Mouse (Mus musculus): ENCODE measurements at regions not wholly inside any gene's neighbourhood (a gene's known extent, or its start where the extent isn't known, plus 50 kb on each side); places are given as distances from the start of the nearest gene placed in this dataset.
A peak's percentile ranks its signal among the peaks of the same experiment; 100 is the strongest.

DNA sequence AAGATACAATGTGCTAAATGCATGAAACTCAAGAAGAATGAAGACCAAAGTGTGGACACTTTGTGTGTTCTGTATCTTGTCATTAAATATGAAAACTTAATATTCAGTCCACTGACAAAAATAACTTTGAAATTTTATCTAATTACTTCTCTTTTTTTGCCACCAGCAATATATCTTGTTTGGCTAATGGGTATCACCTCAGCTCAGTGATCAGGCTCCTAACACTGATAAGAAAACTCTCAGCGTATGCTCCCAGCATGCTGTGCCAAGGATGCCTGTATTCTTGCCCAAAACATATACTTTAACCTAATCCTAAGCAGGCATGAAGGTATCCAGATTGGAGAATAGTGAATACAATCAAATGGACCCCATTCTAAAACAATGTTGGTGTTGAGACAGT is 53.3 kb upstream of the Ptpn12 start:
- Histone ChIP-seq H3K4me3 (replicated peaks; ENCODE audit: control insufficient read depth, low read depth, low read length) (no peak overlapping the region), H3K27ac (ENCODE audit: control insufficient read depth, insufficient read depth, low read depth, low read length, poor library complexity) (no peak overlapping the region), H3K4me1 (ENCODE audit: control insufficient read depth, insufficient read depth, low read length) (no peaks in the 10 kb centered on the region; the same call in 1 of the 2 replicates)
- TF ChIP-seq CTCF (IDR thresholded peaks at IDR 0.05; ENCODE audit: control insufficient read depth, insufficient read depth, low read length) (no peak), POLR2A (IDR thresholded peaks at IDR 0.05; ENCODE audit: borderline replicate concordance, control insufficient read depth, low read depth, low read length) (no peak)
- 72% methylated on average over 1 of the region's 1 CpGs for WGBS

DNA sequence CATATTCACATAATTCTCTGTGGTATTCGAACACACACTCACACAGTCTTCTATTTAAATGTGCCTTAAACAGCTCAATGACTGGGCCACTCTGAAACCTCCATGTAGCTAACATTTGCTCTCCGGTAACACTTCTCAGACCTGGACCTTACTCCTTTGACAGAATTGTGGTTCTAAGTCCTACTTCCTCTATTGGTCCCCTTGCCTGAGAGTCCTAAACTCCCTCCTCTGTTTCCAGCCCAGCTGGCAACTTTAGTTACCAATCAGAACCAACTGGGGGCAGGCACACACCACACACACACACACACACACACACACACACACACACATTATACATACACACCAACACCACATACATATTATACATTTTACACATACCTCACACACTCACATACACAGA is 57.7 kb upstream of the Ptpn12 start:
- peaks cover 3% of the 10 kb centered on the region for H3K4me1 ChIP-seq (ENCODE audit: control insufficient read depth, insufficient read depth, low read length)
- WGBS, result 42% methylated on average over 2 of the region's 2 CpGs
- no peak overlapping the region for H3K4me3 ChIP-seq (replicated peaks; ENCODE audit: control insufficient read depth, low read depth, low read length)
- H3K27ac ChIP-seq (ENCODE audit: control insufficient read depth, insufficient read depth, low read depth, low read length, poor library complexity), result no peak overlapping the region
- TF ChIP-seq CTCF (IDR thresholded peaks at IDR 0.05; ENCODE audit: control insufficient read depth, insufficient read depth, low read length) (no peak), POLR2A (IDR thresholded peaks at IDR 0.05; ENCODE audit: borderline replicate concordance, control insufficient read depth, low read depth, low read length) (no peak)

DNA sequence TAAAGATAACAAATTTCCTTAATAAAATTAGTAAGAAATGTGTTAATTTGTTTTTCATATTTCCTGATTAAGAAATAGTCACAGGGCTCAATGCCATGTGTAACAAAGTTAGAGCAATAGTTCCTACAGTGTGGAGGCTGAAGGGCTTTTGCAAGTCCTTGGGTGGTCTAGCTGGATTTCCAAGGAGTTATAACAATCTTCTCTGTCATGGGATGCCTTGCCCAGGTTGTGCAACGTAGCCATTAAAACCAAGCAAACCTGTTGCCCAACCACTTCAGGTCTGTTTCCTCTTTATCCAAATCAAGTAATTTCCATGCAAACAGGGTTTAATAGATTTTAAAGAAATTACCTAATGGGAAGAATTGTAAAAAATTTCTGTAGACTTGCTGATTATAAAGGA is 59.8 kb upstream of the Ptpn12 start:
- Histone ChIP-seq H3K4me3 (replicated peaks; ENCODE audit: control insufficient read depth, low read depth, low read length) (no peak overlapping the region), H3K4me1 (ENCODE audit: control insufficient read depth, insufficient read depth, low read length) (peaks cover 3% of the 10 kb centered on the region), H3K27ac (ENCODE audit: control insufficient read depth, insufficient read depth, low read depth, low read length, poor library complexity) (no peak overlapping the region)
- TF ChIP-seq CTCF (IDR thresholded peaks at IDR 0.05; ENCODE audit: control insufficient read depth, insufficient read depth, low read length) (no peak), POLR2A (IDR thresholded peaks at IDR 0.05; ENCODE audit: borderline replicate concordance, control insufficient read depth, low read depth, low read length) (no peak)
- 42% methylated on average over 1 of the region's 1 CpGs for WGBS

DNA sequence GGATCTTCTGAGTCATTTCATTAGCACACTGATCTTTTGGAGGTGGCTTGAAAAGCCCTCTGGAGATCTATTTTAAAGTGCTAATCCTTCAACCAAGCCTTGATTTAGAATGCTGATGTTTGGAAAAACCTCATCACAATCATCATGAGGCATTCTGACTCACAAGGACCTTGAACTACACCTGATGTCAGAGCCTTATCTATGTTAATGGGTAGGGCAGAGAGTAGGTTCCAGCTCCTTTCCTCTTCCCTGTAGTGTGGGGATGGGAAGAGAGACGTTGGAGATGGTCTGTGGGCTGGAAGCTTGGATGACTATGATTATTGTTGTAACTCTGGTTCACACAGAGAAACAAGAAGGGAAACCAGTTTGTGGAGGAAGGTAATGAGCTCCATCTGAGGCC is 63.0 kb upstream of the Gsap start:
- Histone ChIP-seq H3K4me1 (ENCODE audit: control insufficient read depth, insufficient read depth, low read length) (no peaks in the 10 kb centered on the region; the same call in 1 of the 2 replicates), H3K27ac (ENCODE audit: control insufficient read depth, insufficient read depth, low read depth, low read length, poor library complexity) (no peak overlapping the region), H3K4me3 (replicated peaks; ENCODE audit: control insufficient read depth, low read depth, low read length) (no peak overlapping the region)
- WGBS, result 69% methylated on average over 1 of the region's 1 CpGs
- TF ChIP-seq CTCF (IDR thresholded peaks at IDR 0.05; ENCODE audit: control insufficient read depth, insufficient read depth, low read length), result no peak
- TF ChIP-seq POLR2A (IDR thresholded peaks at IDR 0.05; ENCODE audit: borderline replicate concordance, control insufficient read depth, low read depth, low read length), result no peak

DNA sequence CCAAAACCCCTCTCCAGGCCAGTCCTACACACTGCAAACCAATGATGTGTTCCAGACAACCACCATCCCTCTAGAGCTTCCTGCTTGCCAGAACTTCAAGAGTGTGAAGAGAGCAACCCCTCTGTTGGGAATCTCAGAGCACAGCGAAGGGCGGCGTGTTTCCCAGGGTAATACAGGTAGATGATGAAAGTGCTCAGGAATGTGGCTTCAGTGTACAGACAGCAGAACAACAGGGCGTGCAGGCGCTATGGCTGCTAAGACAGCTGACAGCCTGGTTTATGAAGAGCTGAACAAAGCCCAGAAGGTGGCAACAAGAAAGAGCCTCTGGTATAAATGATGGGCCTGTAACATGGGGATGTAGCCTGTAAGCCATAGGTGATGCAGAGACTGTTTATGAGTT is 61.0 kb upstream of the Gsap start:
- no peak overlapping the region for H3K27ac ChIP-seq (ENCODE audit: control insufficient read depth, insufficient read depth, low read depth, low read length, poor library complexity)
- H3K4me3 ChIP-seq (replicated peaks; ENCODE audit: control insufficient read depth, low read depth, low read length), result no peak overlapping the region
- no peaks in the 10 kb centered on the region for H3K4me1 ChIP-seq (ENCODE audit: control insufficient read depth, insufficient read depth, low read length)
- WGBS, result 90% methylated on average over 5 of the region's 5 CpGs
- TF ChIP-seq POLR2A (IDR thresholded peaks at IDR 0.05; ENCODE audit: borderline replicate concordance, control insufficient read depth, low read depth, low read length), result no peak
- no peak for TF ChIP-seq CTCF (IDR thresholded peaks at IDR 0.05; ENCODE audit: control insufficient read depth, insufficient read depth, low read length)

DNA sequence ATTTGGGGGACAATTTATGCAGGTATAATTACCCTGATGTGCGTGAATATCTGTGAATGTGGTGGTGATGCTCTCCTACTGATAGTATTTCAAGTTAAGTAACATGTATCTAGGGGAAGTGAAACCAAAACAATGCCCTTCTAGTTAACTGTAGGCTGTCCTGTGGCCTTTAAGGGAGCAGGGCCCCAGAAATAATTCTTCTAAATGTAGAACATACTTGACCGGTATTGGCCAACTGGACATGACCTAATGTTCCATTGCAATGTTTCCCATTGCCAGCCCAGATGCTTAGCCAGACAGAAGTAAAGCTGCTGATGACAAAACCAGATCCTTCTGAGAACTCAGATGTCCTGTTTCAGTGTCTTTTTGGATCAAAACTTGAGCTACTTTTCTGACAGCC is 54.9 kb upstream of the Gsap start:
- H3K4me3 ChIP-seq (replicated peaks; ENCODE audit: control insufficient read depth, low read depth, low read length), result no peak overlapping the region
- 37% methylated on average over 2 of the region's 2 CpGs for WGBS
- H3K4me1 ChIP-seq (ENCODE audit: control insufficient read depth, insufficient read depth, low read length), result no peaks in the 10 kb centered on the region; the same call in 1 of the 2 replicates
- TF ChIP-seq POLR2A (IDR thresholded peaks at IDR 0.05; ENCODE audit: borderline replicate concordance, control insufficient read depth, low read depth, low read length) (no peak), CTCF (IDR thresholded peaks at IDR 0.05; ENCODE audit: control insufficient read depth, insufficient read depth, low read length) (no peak)
- H3K27ac ChIP-seq (ENCODE audit: control insufficient read depth, insufficient read depth, low read depth, low read length, poor library complexity), result peak overlapping the region; percentile 27; the same call in 1 of the 2 replicates

DNA sequence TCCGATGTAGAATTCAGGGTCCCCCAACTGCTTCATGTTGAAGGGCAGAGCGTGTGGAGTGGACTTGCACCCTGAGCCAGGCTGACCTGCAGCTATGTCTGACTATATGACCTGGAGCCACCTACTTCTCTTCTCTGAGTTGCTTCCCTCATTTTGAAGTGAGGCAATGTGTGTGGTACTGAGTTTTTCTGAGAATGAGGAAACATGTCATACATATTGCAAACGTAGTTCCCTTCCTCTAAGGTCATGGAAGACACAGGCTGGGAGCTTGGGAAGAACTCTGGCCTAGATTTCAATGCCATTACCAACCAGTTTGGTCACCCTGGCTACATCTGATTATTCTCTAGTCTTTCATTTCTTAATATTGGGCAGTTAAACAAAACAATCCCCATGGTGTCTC is 54.1 kb upstream of the Gsap start:
- Histone ChIP-seq H3K4me1 (ENCODE audit: control insufficient read depth, insufficient read depth, low read length) (no peaks in the 10 kb centered on the region; the same call in 1 of the 2 replicates), H3K27ac (ENCODE audit: control insufficient read depth, insufficient read depth, low read depth, low read length, poor library complexity) (peak overlapping the region; percentile 56; the same call in 1 of the 2 replicates)
- TF ChIP-seq POLR2A (IDR thresholded peaks at IDR 0.05; ENCODE audit: borderline replicate concordance, control insufficient read depth, low read depth, low read length) (no peak), CTCF (IDR thresholded peaks at IDR 0.05; ENCODE audit: control insufficient read depth, insufficient read depth, low read length) (no peak)

DNA sequence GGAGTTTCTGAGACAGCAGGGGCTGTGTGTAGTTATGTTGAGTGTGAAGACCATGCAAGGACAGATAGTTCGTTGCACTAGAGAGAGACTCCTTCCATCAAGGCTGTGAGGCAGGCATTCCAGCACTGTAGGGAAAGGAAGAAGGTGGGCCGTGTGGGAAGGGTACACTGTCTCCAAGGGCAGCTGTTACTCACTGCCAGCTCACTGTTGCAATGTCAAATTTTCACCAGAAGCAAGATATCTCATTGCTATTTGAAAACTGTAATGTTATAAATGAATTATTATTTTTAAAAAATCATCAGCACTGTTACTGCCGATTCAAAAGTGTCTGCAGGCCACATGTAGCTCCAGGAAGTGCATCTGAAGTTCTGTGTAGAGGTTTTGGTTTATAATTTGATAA is 50.6 kb upstream of the Gsap start:
- 78% methylated on average over 3 of the region's 3 CpGs for WGBS
- TF ChIP-seq CTCF (IDR thresholded peaks at IDR 0.05; ENCODE audit: control insufficient read depth, insufficient read depth, low read length) (no peak), POLR2A (IDR thresholded peaks at IDR 0.05; ENCODE audit: borderline replicate concordance, control insufficient read depth, low read depth, low read length) (no peak)
- no peak overlapping the region for H3K27ac ChIP-seq (ENCODE audit: control insufficient read depth, insufficient read depth, low read depth, low read length, poor library complexity)
- H3K4me3 ChIP-seq (replicated peaks; ENCODE audit: control insufficient read depth, low read depth, low read length), result no peak overlapping the region
- no peaks in the 10 kb centered on the region; the same call in 1 of the 2 replicates for H3K4me1 ChIP-seq (ENCODE audit: control insufficient read depth, insufficient read depth, low read length)

More for the DNA sequence above, 54.1 kb upstream of the Gsap start:
- WGBS, result 43% methylated on average over 3 of the region's 3 CpGs
- H3K4me3 ChIP-seq (replicated peaks; ENCODE audit: control insufficient read depth, low read depth, low read length), result no peak overlapping the region

DNA sequence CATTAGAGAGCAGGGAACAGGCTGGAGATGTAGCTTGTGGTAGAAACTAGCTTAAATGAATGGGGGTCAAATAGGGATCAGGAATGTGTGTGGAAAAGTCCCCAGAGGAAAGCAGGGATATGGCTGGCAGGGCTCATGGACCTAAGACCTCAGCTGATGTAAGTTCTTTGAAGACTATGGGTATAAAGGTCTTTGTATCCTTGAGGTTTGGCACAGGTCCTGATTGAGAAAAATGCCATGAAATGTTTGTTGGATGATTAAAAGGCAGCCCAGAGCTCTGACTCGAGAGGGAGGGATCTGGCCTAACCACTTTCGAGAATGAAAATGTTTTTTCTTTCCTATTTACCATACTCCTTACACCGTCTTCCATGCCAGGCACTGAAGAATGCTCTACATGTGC is 50.0 kb upstream of the Gsap start:
- 65% methylated on average over 3 of the region's 3 CpGs for WGBS
- Histone ChIP-seq H3K4me1 (ENCODE audit: control insufficient read depth, insufficient read depth, low read length) (no peaks in the 10 kb centered on the region; the same call in 1 of the 2 replicates), H3K4me3 (replicated peaks; ENCODE audit: control insufficient read depth, low read depth, low read length) (no peak overlapping the region), H3K27ac (ENCODE audit: control insufficient read depth, insufficient read depth, low read depth, low read length, poor library complexity) (no peak overlapping the region)
- TF ChIP-seq CTCF (IDR thresholded peaks at IDR 0.05; ENCODE audit: control insufficient read depth, insufficient read depth, low read length), result no peak
- no peak for TF ChIP-seq POLR2A (IDR thresholded peaks at IDR 0.05; ENCODE audit: borderline replicate concordance, control insufficient read depth, low read depth, low read length)
